Mouse (Mus musculus): ENCODE results near the gene Rtl3. TPM values are rescaled to one million over a fixed set of nuclear protein-coding genes. Genes with fewer than 3 reads are reported as not detected.

Gene Rtl3
- under 1 TPM; 0.37 to 0.83 TPM for total RNA-seq (2021)
- long read RNA-seq, experiment 1 = 0 reads
- long read RNA-seq, experiment 2 = 0 reads

DNA sequence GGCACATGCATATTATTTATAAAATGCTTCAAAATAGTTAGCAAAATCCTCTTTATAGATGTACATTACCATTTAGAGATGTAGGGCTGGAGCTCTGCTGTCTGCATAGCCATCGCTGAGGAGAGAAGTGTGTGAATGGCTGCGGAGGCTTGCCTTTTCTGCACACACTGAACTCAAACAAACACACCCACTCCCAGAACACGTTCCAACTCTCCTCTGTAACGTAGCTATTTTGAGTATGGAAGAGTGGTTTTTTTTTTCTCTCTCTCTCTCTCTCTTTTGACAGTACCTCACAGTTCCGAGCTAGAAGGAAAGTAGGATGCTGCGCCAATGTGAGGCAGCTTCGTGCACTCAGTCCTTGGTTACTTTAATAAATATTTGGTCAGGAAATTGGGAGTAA lies at the start of gene Rtl3:
TSS of gene Rtl3 (minus strand) at position 236 of the 400 bp plus-strand sequence.
- no peak for DNase-seq (ENCODE audit: low spot score)

GRCm38 (mm10) chrX:106872315-106872714 lies 31.9 kb upstream of the Rtl3 start:
- DNase-seq (ENCODE audit: low spot score) = no peak

DNA sequence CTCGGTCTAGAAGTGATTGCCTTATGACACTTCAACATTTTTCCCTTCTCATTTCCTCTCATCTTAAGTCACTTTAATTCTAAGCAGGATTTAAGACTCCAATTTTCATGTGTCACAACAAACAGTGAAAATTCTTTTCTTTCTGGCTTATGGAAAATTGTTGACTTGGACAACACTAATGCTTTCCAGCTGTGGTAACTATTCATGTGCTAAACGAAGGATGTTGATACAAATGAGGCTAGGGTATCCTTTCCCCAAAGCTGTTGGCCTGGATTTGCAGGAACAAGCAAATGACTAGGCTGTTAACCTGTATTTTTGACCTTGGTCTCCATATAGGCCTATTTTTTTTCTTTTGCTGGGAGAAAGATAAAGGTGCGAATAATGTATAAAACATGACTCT lies 31.4 kb upstream of the Rtl3 start:
- DNase-seq (ENCODE audit: low spot score) = no peak

- no peak for DNase-seq (ENCODE audit: low spot score)
Observed at GRCm38 (mm10) chrX:106871426-106871825, 31.0 kb upstream of the Rtl3 start.

- peak; percentile 50 for DNase-seq (ENCODE audit: low spot score)
Observed at GRCm38 (mm10) chrX:106853523-106854300, 13.3 kb upstream of the Rtl3 start.

DNA sequence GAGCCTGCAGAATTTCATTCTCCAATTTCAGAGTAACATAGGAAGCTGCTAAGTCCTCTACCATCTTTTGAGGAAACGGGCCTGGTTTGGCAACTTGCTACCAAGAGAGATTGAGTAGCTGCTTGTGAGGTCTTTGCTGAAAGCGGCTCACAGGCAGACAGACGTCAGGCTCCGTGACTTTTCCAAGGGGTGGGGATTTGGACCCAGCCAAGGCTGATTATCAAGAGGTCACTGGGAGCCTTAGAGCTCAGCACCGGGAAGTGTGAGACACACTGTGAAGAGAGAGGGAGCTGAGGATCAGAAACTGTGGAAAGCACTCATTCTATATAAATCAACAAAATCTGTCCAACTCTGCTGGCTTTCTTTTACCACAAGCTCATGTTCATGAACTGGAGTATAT lies 853 bp downstream of the Rtl3 start:
- DNase-seq (ENCODE audit: low spot score) = peak; percentile 34

GRCm38 (mm10) chrX:106830494-106830893 lies 9.9 kb downstream of the Rtl3 start:
- DNase-seq (ENCODE audit: low spot score) = no peak

- DNase-seq (ENCODE audit: low spot score) = no peak
Observed at GRCm38 (mm10) chrX:106809560-106810226, 30.8 kb downstream of the Rtl3 start.

- DNase-seq (ENCODE audit: low spot score) = no peak
Observed at GRCm38 (mm10) chrX:106804387-106804786, 36.1 kb downstream of the Rtl3 start.

DNA sequence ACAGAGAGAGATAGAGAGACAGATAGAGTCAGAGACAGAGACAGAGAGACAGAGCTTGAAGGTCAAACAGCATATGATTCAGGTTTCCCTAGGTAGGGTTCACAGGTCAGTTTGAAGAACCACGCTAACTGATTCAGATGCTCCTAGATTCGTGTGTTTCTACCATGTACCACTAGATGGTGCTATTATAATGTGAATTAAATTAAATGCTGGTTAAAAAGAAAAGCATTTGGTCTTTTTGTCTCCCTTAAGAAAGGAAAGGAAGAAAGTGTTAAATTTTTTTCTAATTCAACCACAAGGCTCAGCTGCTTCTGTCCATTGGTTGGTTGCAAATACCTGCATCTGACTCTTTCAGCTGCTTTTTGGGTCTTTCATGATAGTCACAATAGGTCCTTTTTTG lies 45.8 kb downstream of the Rtl3 start:
- DNase-seq (ENCODE audit: low spot score) = no peak

Other genes starting within 250 kb of the Rtl3 start
- gene Cysltr1, start 237.0 kb downstream of the Rtl3 start, total RNA-seq (2021) = under 1 TPM; 0.19 to 0.27 TPM
- under 1 TPM; 0.27 to 0.36 TPM for gene Lpar4, start 80.0 kb upstream of the Rtl3 start, total RNA-seq (2021)
- not detected for gene P2ry10, start 247.8 kb upstream of the Rtl3 start, total RNA-seq (2021)

Measured in gastrocnemius, adult 18-20 months (tissue).